Mouse (Mus musculus): ENCODE measurements around the gene Plekhh2. TPM values are rescaled to one million over a fixed set of nuclear protein-coding genes. Genes with fewer than 3 reads are reported as not detected.

Plekhh2 gene
- total and polyA plus RNA-seq, 3 experiments = 1.4 to 2.0 (median 1.7) TPM

DNA sequence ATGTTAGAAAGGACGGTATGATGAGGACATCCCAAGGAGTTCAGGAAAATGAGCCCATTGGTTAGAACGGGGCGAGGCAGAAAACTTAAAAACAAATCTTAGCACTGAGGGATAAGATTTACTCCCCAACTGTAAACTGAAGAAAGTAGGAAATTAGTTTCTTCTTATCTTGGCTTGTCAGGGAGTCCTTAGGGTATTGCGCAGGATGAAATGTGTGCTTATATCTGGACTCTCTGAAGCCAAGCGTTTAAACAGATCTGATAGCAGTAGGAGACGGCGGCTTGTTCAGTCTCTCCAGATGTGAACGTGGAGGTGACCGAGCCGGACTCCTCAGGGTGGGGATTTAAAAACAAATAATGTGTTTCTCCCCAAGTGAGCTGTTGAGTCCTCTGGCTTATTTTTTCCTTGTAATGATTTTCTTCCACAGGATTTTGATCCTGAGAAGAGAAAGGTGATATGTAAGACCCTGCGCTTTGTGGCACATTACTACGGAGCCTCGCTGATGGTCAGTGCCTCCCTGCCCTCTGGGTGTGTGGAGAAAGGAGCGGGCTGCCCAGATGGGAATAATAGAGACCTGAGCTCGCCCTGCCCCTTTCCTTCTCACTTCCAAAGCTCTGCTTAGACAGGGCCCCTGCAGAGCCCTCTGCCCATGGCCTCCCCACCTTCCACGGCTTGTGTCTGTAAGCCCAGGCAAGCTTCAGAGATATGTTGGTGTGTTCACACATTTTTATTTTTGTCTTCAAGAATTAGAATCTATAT lies 132.8 kb downstream of the Plekhh2 start:
- WGBS = 45% methylated on average over 16 of the region's 16 CpGs
- H3K9ac ChIP-seq (ENCODE audit: low read depth, low read length) = no peak overlapping the region
- DNase-seq = no peak
- H3K27me3 ChIP-seq (ENCODE audit: control insufficient read depth, insufficient read depth, low read length) = no peaks in the 10 kb centered on the region
- H3K4me1 ChIP-seq (ENCODE audit: control insufficient read depth, insufficient read depth, low read length) = peaks cover 5% of the 10 kb centered on the region
- TF ChIP-seq EP300 (IDR thresholded peaks at IDR 0.05; ENCODE audit: insufficient read depth, low read depth, low read length) = no peak
- no peak for TF ChIP-seq POLR2A (IDR thresholded peaks at IDR 0.05; ENCODE audit: insufficient read depth, low read depth, low read length)
- TF ChIP-seq CTCF (IDR thresholded peaks at IDR 0.05) = no peak
- intact Hi-C loops (cut with DNase I) = no loop called here
- no peak overlapping the region for H3K27ac ChIP-seq
- H3K79me2 ChIP-seq (replicated peaks; ENCODE audit: control insufficient read depth, insufficient read depth, low read length) = no peaks in the 10 kb centered on the region
- no peak overlapping the region for H3K4me3 ChIP-seq
- no peaks in the 10 kb centered on the region for H3K36me3 ChIP-seq (ENCODE audit: control insufficient read depth, insufficient read depth, low read length)

DNA sequence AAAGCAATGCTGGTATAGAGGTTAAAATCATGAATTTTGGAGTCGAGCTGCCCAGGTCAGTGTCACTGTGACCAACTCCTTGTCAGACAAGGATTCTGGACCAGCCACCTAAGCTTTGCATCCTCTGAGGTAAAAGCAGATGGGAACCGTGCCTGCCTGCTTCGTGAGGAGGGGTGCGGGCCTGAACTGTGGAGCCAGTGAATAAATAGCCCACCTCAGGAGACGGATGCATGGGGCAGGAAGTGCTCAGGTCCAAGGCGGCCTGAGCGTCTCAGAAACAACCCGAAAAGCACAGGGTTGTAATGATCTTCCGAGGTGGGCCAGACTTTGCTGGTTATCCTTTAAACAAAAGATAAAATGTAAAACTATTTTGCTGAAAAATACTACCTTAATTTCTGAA lies 133.4 kb downstream of the Plekhh2 start:
- Histone ChIP-seq H3K4me1 (ENCODE audit: control insufficient read depth, insufficient read depth, low read length) (peaks cover 3% of the 10 kb centered on the region), H3K9ac (ENCODE audit: low read depth, low read length) (no peak overlapping the region), H3K27me3 (ENCODE audit: control insufficient read depth, insufficient read depth, low read length) (no peaks in the 10 kb centered on the region), H3K27ac (no peak overlapping the region), H3K36me3 (ENCODE audit: control insufficient read depth, insufficient read depth, low read length) (no peaks in the 10 kb centered on the region), H3K79me2 (replicated peaks; ENCODE audit: control insufficient read depth, insufficient read depth, low read length) (no peaks in the 10 kb centered on the region), H3K4me3 (no peak overlapping the region)
- no peak for DNase-seq
- TF ChIP-seq POLR2A (IDR thresholded peaks at IDR 0.05; ENCODE audit: insufficient read depth, low read depth, low read length) (no peak), EP300 (IDR thresholded peaks at IDR 0.05; ENCODE audit: insufficient read depth, low read depth, low read length) (no peak), CTCF (IDR thresholded peaks at IDR 0.05) (no peak)
- intact Hi-C loops (cut with DNase I) = no loop called here
- WGBS = 50% methylated on average over 9 of the region's 9 CpGs

GRCm38 (mm10) chr17:84645894-84646293 lies 134.2 kb downstream of the Plekhh2 start:
- Histone ChIP-seq H3K9ac (ENCODE audit: low read depth, low read length) (no peak overlapping the region), H3K4me3 (no peak overlapping the region), H3K79me2 (replicated peaks; ENCODE audit: control insufficient read depth, insufficient read depth, low read length) (no peaks in the 10 kb centered on the region), H3K4me1 (ENCODE audit: control insufficient read depth, insufficient read depth, low read length) (peaks cover 3% of the 10 kb centered on the region), H3K27ac (no peak overlapping the region), H3K27me3 (ENCODE audit: control insufficient read depth, insufficient read depth, low read length) (no peaks in the 10 kb centered on the region), H3K36me3 (ENCODE audit: control insufficient read depth, insufficient read depth, low read length) (no peaks in the 10 kb centered on the region)
- 28% methylated on average over 5 of the region's 7 CpGs for WGBS
- TF ChIP-seq POLR2A (IDR thresholded peaks at IDR 0.05; ENCODE audit: insufficient read depth, low read depth, low read length) = no peak
- TF ChIP-seq CTCF (IDR thresholded peaks at IDR 0.05) = no peak
- TF ChIP-seq EP300 (IDR thresholded peaks at IDR 0.05; ENCODE audit: insufficient read depth, low read depth, low read length) = no peak
- intact Hi-C loops (cut with DNase I) = no loop called here
- no peak for DNase-seq

GRCm38 (mm10) chr17:84646477-84646876 lies 134.8 kb downstream of the Plekhh2 start:
- Histone ChIP-seq H3K79me2 (replicated peaks; ENCODE audit: control insufficient read depth, insufficient read depth, low read length) (no peaks in the 10 kb centered on the region), H3K9ac (ENCODE audit: low read depth, low read length) (no peak overlapping the region), H3K4me1 (ENCODE audit: control insufficient read depth, insufficient read depth, low read length) (peaks cover 3% of the 10 kb centered on the region), H3K4me3 (no peak overlapping the region), H3K36me3 (ENCODE audit: control insufficient read depth, insufficient read depth, low read length) (no peaks in the 10 kb centered on the region), H3K27me3 (ENCODE audit: control insufficient read depth, insufficient read depth, low read length) (no peaks in the 10 kb centered on the region), H3K27ac (no peak overlapping the region)
- no peak for DNase-seq
- TF ChIP-seq EP300 (IDR thresholded peaks at IDR 0.05; ENCODE audit: insufficient read depth, low read depth, low read length) (no peak), CTCF (IDR thresholded peaks at IDR 0.05) (no peak), POLR2A (IDR thresholded peaks at IDR 0.05; ENCODE audit: insufficient read depth, low read depth, low read length) (no peak)
- 78% methylated on average over 2 of the region's 2 CpGs for WGBS
- intact Hi-C loops (cut with DNase I) = no loop called here

DNA sequence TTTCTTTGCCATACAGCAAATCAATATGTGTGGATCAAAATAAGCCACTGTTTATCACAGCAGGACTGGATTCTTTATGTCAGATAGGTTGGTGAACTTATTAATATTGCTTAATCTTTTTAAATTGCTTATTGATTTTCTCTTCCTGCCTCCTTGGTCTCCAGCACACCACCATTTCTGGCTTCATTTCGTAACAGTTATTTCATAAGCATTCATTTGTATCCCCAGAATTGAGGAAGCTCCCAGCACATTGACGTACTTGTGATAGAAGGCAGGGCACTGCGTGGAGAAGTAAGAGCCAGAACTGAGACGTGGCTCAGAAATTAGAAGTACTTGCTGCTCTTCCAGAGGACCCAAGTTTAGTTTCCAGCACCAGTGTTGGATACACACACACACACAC lies 135.9 kb downstream of the Plekhh2 start:
- 89% methylated on average over 4 of the region's 4 CpGs for WGBS
- Histone ChIP-seq H3K36me3 (ENCODE audit: control insufficient read depth, insufficient read depth, low read length) (no peaks in the 10 kb centered on the region), H3K79me2 (replicated peaks; ENCODE audit: control insufficient read depth, insufficient read depth, low read length) (no peaks in the 10 kb centered on the region), H3K27me3 (ENCODE audit: control insufficient read depth, insufficient read depth, low read length) (no peaks in the 10 kb centered on the region), H3K4me3 (no peak overlapping the region), H3K4me1 (ENCODE audit: control insufficient read depth, insufficient read depth, low read length) (peaks cover 3% of the 10 kb centered on the region), H3K9ac (ENCODE audit: low read depth, low read length) (no peak overlapping the region), H3K27ac (no peak overlapping the region)
- TF ChIP-seq CTCF (IDR thresholded peaks at IDR 0.05) (no peak), EP300 (IDR thresholded peaks at IDR 0.05; ENCODE audit: insufficient read depth, low read depth, low read length) (no peak), POLR2A (IDR thresholded peaks at IDR 0.05; ENCODE audit: insufficient read depth, low read depth, low read length) (no peak)
- intact Hi-C loops (cut with DNase I) = no loop called here
- no peak for DNase-seq

DNA sequence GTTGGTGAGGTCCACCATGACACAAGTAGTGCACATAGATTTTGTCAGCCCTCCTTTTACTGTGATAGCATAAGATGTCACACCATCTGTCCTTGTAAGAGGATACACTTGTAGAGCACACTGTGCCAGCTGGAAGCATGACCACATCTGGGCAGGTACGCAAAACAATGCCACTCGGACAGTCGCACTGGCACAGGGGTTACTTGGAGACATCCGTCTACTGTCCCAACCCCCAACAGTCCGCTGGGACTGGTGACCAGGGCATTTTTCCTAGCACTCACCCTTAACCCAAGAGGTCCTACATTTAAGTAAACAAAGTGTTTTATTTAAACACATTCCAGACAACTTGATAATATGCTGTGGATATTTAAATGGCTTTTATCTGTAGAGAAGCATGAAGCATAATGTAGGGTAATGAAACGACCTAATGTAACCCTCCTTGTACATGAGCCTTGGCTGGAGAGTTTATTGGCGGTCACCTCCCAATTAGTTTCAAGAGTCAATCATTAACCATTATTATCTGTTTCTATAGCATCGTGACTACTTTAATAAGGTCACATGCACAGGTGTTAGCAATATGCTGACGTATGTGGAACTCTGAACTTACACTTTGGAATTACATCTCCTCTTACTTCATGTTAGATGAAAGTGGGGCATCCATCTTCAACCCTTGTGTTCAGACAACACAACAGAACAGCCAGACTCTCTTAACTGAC lies 138.8 kb downstream of the Plekhh2 start:
- Histone ChIP-seq H3K79me2 (replicated peaks; ENCODE audit: control insufficient read depth, insufficient read depth, low read length) (no peaks in the 10 kb centered on the region), H3K9ac (ENCODE audit: low read depth, low read length) (no peak overlapping the region), H3K27ac (no peak overlapping the region), H3K36me3 (ENCODE audit: control insufficient read depth, insufficient read depth, low read length) (no peaks in the 10 kb centered on the region), H3K4me3 (no peak overlapping the region), H3K27me3 (ENCODE audit: control insufficient read depth, insufficient read depth, low read length) (no peaks in the 10 kb centered on the region), H3K4me1 (ENCODE audit: control insufficient read depth, insufficient read depth, low read length) (no peaks in the 10 kb centered on the region)
- intact Hi-C loops (cut with DNase I) = no loop called here
- 93% methylated on average over 9 of the region's 9 CpGs for WGBS
- TF ChIP-seq EP300 (IDR thresholded peaks at IDR 0.05; ENCODE audit: insufficient read depth, low read depth, low read length) = no peak
- no peak for TF ChIP-seq POLR2A (IDR thresholded peaks at IDR 0.05; ENCODE audit: insufficient read depth, low read depth, low read length)
- no peak for TF ChIP-seq CTCF (IDR thresholded peaks at IDR 0.05)
- no peak for DNase-seq

Measured in heart, adult 2 months (tissue).